Mouse (Mus musculus) G1E (cell line): ENCODE data around the gene Kdm1b. TPM values are rescaled to one million over a fixed set of nuclear protein-coding genes. Genes with fewer than 3 reads are reported as not detected.

Source experiments
- ATAC-seq: 2 replicates; pipeline ENCODE4 v1.8.0; 2016; ENCODE audit warnings: mild to moderate bottlenecking; ENCODE audit not compliant: insufficient number of reproducible peaks, poor library complexity, low FRiP score, severe bottlenecking; ENCODE audit errors: extremely low read depth
- DNase-seq: peaks from one replicate; pipeline ENCODE4 v3.0.0; 2012; ENCODE audit warnings: low spot score
- H3K27me3 ChIP-seq: 2 replicates; pipeline ENCODE4 v1.6.1; 2012; ENCODE audit warnings: mild to moderate bottlenecking, low read length, inconsistent platforms; ENCODE audit not compliant: insufficient read depth
- H3K36me3 ChIP-seq: replicated peaks from 2 replicates; pipeline ENCODE3; 2012; ENCODE audit warnings: mild to moderate bottlenecking, inconsistent platforms
- H3K4me1 ChIP-seq: 2 replicates; pipeline ENCODE4 v1.6.1; 2012; ENCODE audit warnings: low read depth, low read length, inconsistent platforms, mixed read lengths; ENCODE audit not compliant: insufficient read depth
- H3K4me3 ChIP-seq: 2 replicates; pipeline ENCODE4 v1.5.1; 2012; ENCODE audit warnings: low read depth, mild to moderate bottlenecking, inconsistent platforms, low read length, moderate library complexity, mixed read lengths
- H3K9me3 ChIP-seq: replicated peaks from 2 replicates; pipeline ENCODE4 v1.6.1; 2012; ENCODE audit warnings: inconsistent platforms
- CTCF ChIP-seq: IDR thresholded peaks from 2 replicates; pipeline ENCODE4 v1.5.1; 2012; ENCODE audit warnings: low read depth, low read length, inconsistent platforms, mixed read lengths
- GATA1 ChIP-seq: IDR thresholded peaks from 2 replicates; pipeline ENCODE4 v1.6.1; 2012; ENCODE audit warnings: borderline replicate concordance, low read length, inconsistent platforms, mixed read lengths
- GATA2 ChIP-seq: IDR thresholded peaks from 2 replicates; pipeline ENCODE4 v1.6.1; 2012; ENCODE audit warnings: low read depth, low read length, inconsistent platforms, borderline replicate concordance
- POLR2AphosphoS5 ChIP-seq: IDR thresholded peaks from 2 replicates; pipeline ENCODE4 v1.6.1; 2012; ENCODE audit warnings: low read depth, low read length, inconsistent platforms; ENCODE audit not compliant: insufficient replicate concordance
- TAL1 ChIP-seq: conservative IDR thresholded peaks from 2 replicates; pipeline ENCODE4 v1.6.1; 2012; ENCODE audit warnings: low read depth, low read length, inconsistent platforms, mixed read lengths
- polyA plus RNA-seq: library from polyadenylated mRNA; stranded (reverse); fragments of >175 nt; gene quantifications from 2 replicates; pipeline ENCODE4 v1.2.3, GENCODE M21; 2012
- total RNA-seq, 2 experiments: library from RNA; stranded (forward) in 1 of 2; stranded (reverse) in 1 of 2; fragments of 200-1000 nt in 1 of 2; fragments of >200 nt in 1 of 2; fragmentation: Nextera tagmentation in 1 of 2; gene quantifications; 2 replicates each; pipeline ENCODE4 v1.2.3; 2014 to 2017

The Kdm1b gene
- total RNA-seq (2014; fragmentation: Nextera tagmentation) (8.7 and 9.3 TPM in 2 replicates), total RNA-seq (2017) (12.7 and 15.2 TPM in 2 replicates), polyA plus RNA-seq (2.6 and 2.8 TPM in 2 replicates)

DNA sequence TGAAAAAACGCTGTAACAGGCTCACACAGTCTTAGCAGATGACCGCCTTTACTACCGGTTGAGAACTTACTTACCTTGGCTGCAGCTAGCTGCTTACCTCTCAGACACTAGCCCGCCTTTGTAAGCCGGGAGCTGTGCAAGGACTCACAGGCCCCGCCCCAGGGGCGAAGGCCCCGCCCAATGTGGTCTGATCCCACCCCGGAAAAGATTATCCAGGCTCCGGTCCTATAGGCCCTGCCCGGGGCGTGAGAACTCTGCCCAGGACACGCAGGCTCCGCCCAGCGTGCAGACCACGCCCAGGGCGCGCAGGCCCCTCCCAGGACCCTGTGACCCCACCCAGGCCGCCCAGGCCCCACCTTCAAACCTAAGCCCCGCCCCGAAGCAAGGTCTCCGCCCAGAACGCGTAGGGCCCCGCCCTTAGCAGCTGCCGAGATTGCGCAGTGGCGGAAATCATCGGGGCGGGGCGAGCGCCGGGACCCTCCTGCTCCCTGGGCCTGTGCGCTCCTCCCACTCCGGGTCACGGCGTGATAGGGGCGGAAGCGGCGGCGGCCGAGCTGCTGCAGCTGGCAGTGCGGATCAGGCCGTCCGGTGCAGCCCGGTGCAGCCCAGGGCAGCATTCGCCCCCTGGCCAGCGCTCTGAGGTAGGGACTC lies at the start of gene Kdm1b:
Gene Kdm1b, plus strand, starts transcription at position 470 of the 651 bp plus-strand sequence.
- TF ChIP-seq CTCF (no peak), GATA2 (no peak), POLR2AphosphoS5 (no peak), GATA1 (no peak), TAL1 (no peak)
- H3K4me1 ChIP-seq: peaks cover 15% of the 10 kb centered on the region
- no peaks in the 10 kb centered on the region for H3K27me3 ChIP-seq
- ATAC-seq (peak; percentile 96), DNase-seq (peak; percentile 96)
- no peaks in the 10 kb centered on the region for H3K9me3 ChIP-seq
- H3K4me3 ChIP-seq: peak within 1 kb of the TSS; percentile 86
- H3K36me3 ChIP-seq: peaks cover 7% of the 10 kb centered on the region

DNA sequence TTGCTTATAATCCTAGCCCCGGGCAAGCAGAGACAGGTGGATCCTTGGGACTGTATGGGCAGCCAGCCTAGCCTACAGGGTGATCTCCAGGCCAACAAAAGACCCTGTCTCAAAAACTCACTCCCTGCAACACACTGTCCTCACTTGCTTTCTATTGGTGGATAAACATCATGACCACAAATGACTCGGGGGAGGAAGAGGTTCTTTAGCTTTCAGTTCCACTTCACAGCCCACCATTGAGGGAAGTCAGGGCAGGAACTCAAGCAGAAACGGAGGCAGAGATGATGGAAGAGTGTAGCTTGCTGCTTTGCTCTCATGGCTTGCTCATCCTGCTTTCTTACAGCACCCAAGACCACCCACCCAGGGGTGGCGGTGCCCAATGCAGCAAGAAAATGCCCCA lies 45.9 kb upstream of the Kdm1b start:
- no peaks in the 10 kb centered on the region for H3K9me3 ChIP-seq
- H3K4me3 ChIP-seq: no peak overlapping the region
- DNase-seq (no peak), ATAC-seq (no peak)
- no peak for TF ChIP-seq GATA1
- no peak for TF ChIP-seq POLR2AphosphoS5
- TF ChIP-seq CTCF: no peak
- no peak for TF ChIP-seq TAL1
- TF ChIP-seq GATA2: no peak
- H3K27me3 ChIP-seq: no peaks in the 10 kb centered on the region; the same call in 1 of the 2 replicates
- H3K36me3 ChIP-seq: no peaks in the 10 kb centered on the region
- no peaks in the 10 kb centered on the region for H3K4me1 ChIP-seq

DNA sequence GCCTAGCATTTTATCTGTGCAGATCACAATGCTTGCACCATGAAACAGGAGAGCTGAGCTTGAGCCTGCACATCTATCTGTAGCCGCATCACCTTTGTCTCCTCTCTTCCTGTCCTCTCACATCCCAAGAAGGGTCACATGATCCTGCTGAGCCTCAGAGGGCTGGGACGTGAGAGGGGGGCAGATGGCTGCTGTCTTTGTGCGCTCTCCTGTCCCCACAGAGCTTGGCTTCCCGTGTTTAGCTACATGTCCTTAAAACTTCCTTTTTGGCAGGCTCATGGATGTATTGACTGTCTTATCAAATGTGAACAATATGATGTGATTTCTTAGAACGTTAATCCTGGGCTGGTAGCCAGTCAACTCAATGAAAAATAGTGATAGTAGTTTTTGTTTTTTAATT lies 43.8 kb upstream of the Kdm1b start:
- no peaks in the 10 kb centered on the region for H3K36me3 ChIP-seq
- DNase-seq (no peak), ATAC-seq (no peak)
- TF ChIP-seq GATA1 (no peak), POLR2AphosphoS5 (no peak), CTCF (no peak), TAL1 (no peak), GATA2 (no peak)
- no peaks in the 10 kb centered on the region; the same call in 1 of the 2 replicates for H3K27me3 ChIP-seq
- H3K4me1 ChIP-seq: no peaks in the 10 kb centered on the region
- H3K9me3 ChIP-seq: no peaks in the 10 kb centered on the region
- no peak overlapping the region for H3K4me3 ChIP-seq

DNA sequence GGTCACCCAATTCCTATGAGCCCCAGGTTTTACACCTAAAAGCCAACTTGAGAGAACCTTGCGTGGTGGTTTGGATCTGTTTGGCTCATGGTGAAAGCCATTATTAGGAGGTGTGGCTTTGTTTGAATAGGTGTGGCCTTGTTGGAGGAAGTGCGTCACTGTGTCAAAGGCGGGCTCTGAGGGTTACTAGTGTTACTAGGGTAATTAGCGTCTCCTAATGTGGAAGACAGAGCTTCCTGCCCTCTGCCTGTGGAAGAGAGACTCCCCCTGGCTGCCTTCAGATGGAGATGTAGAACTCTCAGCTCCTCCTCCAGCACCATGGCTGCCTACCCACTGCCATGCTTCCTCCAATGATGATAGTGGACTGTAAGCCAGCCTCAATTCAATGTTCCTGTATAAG lies 41.7 kb upstream of the Kdm1b start:
- Histone ChIP-seq H3K36me3 (no peaks in the 10 kb centered on the region), H3K4me3 (no peak overlapping the region), H3K4me1 (no peaks in the 10 kb centered on the region), H3K27me3 (no peaks in the 10 kb centered on the region; the same call in 1 of the 2 replicates), H3K9me3 (no peaks in the 10 kb centered on the region)
- no peak for DNase-seq
- no peak for ATAC-seq
- TF ChIP-seq GATA1 (no peak), GATA2 (no peak), TAL1 (no peak), POLR2AphosphoS5 (no peak), CTCF (no peak)

DNA sequence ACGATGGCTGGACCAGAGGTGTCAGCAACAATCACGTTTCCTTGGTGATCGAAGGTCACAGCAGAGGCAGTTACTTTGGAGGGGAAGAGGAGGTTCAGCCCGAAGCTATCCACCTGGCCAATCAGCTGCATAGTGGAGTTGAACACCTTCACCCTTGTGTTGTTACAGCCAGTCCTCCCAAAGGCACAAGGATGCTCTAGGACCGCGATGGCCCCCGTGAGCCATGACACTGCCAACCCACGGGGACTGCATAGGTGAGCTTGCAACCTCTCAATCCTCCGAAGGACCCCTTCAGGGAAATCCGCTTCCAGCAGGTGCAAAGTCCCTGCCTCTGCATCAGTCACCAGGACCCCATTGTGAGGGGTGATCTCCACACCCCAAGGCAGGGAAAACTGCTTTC lies 29.6 kb upstream of the Kdm1b start:
- Histone ChIP-seq H3K27me3 (peaks cover 5% of the 10 kb centered on the region; the same call in 1 of the 2 replicates), H3K4me3 (no peak overlapping the region), H3K9me3 (no peaks in the 10 kb centered on the region; the same call in 1 of the 2 replicates), H3K36me3 (no peaks in the 10 kb centered on the region), H3K4me1 (no peaks in the 10 kb centered on the region)
- no peak for DNase-seq
- TF ChIP-seq CTCF (no peak), GATA1 (no peak), TAL1 (no peak), GATA2 (no peak), POLR2AphosphoS5 (no peak)
- ATAC-seq: no peak

GRCm38 (mm10) chr13:47014334-47015194 lies 28.7 kb upstream of the Kdm1b start, which contains the start of gene Nhlrc1:
Gene Nhlrc1, minus strand, starts transcription at chr13:47014850.
- peaks cover 5% of the 10 kb centered on the region; the same call in 1 of the 2 replicates for H3K27me3 ChIP-seq
- H3K4me1 ChIP-seq: no peaks in the 10 kb centered on the region
- no peak within 1 kb of the TSS for H3K4me3 ChIP-seq
- TF ChIP-seq POLR2AphosphoS5: no peak
- TF ChIP-seq CTCF: no peak
- no peak for TF ChIP-seq GATA2
- no peak for TF ChIP-seq TAL1
- no peaks in the 10 kb centered on the region for H3K36me3 ChIP-seq
- H3K9me3 ChIP-seq: no peaks in the 10 kb centered on the region; the same call in 1 of the 2 replicates
- DNase-seq: no peak
- ATAC-seq: no peak
